Mouse (Mus musculus) brain, embryonic 14.5 days (tissue): Measurements from ENCODE around the gene Msrb3. TPM values are rescaled to one million over a fixed set of nuclear protein-coding genes. Genes with fewer than 3 reads are reported as not detected.

Experiments used
- DNase-seq: peaks from one replicate; pipeline ENCODE4 v3.0.0-alpha.2; 2011; ENCODE audit warnings: low read depth
- CTCF ChIP-seq: fragments of 200-500 bp; IDR thresholded peaks from 2 replicates; pipeline ENCODE4 v1.5.1; 2012; ENCODE audit warnings: inconsistent platforms, mild to moderate bottlenecking, moderate library complexity, borderline replicate concordance; ENCODE audit not compliant: insufficient read depth, insufficient read length; ENCODE audit errors: extremely low read depth
- POLR2A ChIP-seq: fragments of 200-500 bp; IDR thresholded peaks from 2 replicates; pipeline ENCODE4 v1.6.1; 2012; ENCODE audit warnings: mild to moderate bottlenecking, inconsistent platforms, borderline replicate concordance; ENCODE audit not compliant: poor library complexity, insufficient read depth, insufficient read length, severe bottlenecking; ENCODE audit errors: extremely low read depth
- polyA plus RNA-seq: library from polyadenylated mRNA; depleted of rRNA; stranded (reverse); fragments of >200 nt; gene quantifications from 2 replicates; pipeline ENCODE4 v1.2.3, GENCODE M21; 2012; rRNA removed

Gene Msrb3
- polyA plus RNA-seq, result 3.2 and 4.1 TPM in 2 replicates

DNA sequence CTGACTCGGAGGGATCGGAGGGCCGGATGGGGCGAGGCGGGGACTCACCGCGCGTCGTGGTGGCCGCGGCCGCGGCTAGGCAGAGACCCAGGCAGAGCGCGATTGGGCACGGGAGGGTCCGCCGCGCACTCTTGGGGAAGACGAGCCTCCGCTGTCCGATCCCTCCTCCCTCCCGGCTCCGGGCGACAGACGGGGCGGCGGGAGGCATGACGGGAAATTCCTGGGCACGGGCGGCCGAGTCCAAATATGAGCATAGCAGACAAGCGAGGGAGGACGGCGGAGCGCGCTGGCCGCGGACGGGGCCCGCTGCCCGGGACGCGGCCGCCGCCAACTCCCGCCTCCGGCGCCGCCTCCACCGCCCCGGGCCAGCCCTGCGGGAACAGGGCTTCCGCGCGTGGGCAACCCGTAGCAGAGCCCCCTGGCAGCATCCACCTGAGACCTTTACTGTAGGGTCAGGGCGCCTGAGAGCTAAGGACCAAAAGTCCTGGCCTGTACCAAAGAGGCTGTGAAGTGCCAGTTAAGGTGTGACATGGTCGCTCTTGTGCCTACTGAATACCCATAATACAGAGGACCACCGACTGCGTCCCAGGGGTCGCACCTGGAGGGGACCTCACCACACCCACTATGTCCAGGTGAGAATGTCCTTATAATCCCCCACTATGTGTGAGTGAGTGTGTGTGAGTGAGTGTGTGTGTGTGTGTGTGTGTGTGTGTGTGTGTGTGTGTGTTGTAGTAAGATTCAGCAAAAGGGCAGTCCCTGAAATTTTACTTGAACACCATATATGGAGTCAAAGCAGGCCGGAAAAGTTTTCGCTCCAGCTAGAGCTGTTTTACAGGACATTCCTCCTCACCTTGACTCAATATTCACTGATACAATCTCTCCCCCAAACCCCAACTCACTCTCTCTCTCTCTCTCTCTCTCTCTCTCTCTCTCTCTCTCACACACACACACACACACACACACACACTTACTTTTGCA, at the start of gene Msrb3:
TSS of gene Msrb3 (minus strand) at position 317 of the 978 bp plus-strand sequence.
- no peak for TF ChIP-seq POLR2A
- TF ChIP-seq CTCF, result no peak
- DNase-seq, result peak; percentile 87

DNA sequence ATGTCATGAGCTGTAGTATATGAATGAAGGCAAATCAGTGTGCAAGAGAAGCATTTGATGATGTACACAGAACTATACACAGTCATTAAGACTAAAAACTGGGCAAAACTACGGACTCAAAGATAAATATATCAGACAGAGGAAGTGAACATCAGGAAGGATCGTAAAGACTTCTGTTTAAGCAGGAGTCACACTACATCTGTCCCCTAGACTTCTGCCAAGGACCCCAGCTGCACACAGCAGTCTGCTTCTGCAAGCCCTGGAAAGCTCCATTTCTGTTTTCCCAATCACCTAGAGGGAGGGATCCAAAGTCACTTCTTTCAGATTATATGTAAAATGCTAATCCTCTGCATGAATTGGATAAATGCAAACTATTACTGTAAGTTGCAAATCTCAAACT, 49.6 kb upstream of the Msrb3 start:
- no peak for DNase-seq
- TF ChIP-seq CTCF (no peak), POLR2A (no peak)

DNA sequence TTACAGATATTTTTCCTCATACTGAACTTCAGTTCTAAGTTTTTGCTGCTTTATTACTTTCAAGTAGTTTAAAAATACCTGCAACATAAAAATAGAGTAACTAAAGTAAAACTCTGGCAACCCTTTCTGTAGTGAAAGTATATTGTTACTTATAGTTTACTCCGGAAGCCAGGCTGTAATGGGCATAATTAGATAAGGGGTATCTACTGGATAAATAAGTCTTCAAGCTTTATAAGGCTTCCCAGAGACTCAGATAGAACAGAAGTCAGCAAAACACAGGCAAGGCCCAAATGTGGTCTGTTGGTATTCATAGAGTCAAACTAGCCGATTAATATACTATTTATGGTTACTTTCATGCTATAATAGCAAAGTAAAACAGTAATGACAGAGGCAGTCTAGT, 48.9 kb upstream of the Msrb3 start:
- no peak for DNase-seq
- TF ChIP-seq POLR2A, result no peak
- TF ChIP-seq CTCF, result no peak

DNA sequence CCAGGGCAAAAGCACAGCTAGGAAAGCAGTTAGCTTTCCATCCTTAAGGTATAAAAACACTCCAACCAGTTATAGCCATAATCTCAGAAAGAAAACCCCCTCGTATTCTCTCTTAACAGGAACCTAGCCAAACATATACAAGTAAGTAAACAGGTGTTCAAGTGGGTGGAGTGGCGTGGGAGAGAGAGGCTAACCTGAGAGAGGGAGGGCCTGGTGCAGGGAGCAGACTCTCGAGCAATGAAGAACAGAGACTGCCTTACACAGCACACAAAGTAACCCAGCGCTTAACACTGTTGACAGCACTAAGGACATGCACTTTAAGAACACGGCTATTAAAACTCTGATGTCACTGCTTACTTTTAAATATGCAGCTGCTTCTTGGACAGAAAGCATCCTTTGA, 47.9 kb upstream of the Msrb3 start:
- no peak for TF ChIP-seq CTCF
- no peak for TF ChIP-seq POLR2A
- no peak for DNase-seq

DNA sequence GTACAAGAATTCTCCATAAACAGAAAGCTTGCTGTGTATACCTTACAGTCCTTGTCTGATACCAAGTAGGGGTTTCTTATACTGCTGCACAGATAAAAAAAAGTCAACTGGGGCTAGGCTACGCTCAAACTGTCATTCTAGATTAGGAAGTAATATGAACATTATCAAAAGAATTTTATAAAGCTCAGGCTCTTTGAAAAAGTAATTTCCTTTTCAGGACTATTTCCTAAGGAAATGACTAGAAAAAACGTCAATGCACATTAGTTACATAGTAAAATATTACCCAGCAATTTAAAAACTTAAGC, 40.0 kb upstream of the Msrb3 start:
- no peak for DNase-seq
- TF ChIP-seq POLR2A, result no peak
- no peak for TF ChIP-seq CTCF

DNA sequence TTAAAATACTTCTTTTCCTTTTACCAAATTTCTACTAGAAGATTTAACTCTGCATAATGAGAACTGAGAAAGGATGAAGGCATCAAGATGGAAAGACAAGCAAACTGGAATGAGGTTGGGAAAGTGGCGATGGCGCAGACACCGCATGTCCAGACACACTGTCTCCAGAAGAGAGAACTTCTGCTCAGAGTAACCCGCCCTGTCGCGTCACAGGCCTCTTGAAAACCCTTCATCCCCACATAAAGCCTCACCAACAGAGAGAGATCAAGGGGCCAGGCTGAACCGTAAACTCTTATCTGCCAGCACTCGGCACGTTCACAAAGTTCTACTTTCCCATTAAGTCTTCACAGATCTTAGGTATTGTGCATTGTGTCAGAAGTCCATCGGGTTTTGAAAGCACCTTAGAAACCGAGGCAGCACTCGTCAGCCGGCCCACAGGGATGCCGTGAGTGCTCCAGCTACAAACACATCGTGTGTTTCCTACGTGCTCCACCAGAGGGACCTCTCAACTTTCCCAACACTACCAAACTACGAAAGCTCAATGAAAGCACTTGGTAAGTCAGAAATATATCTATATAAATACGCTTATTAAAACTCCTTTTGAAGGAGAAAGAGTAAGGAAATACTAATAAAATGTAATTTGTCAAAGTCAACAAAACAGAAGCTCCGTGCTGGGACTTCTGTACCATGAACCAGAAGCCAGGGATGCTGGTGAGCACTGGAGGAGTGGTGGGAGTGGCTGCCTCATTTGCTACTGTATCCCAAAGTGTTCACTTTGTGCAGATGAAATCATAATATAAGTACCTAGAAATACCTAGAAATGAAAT, 39.4 kb upstream of the Msrb3 start:
- DNase-seq, result peak; percentile 77
- TF ChIP-seq CTCF (peak; percentile 70), POLR2A (no peak)

DNA sequence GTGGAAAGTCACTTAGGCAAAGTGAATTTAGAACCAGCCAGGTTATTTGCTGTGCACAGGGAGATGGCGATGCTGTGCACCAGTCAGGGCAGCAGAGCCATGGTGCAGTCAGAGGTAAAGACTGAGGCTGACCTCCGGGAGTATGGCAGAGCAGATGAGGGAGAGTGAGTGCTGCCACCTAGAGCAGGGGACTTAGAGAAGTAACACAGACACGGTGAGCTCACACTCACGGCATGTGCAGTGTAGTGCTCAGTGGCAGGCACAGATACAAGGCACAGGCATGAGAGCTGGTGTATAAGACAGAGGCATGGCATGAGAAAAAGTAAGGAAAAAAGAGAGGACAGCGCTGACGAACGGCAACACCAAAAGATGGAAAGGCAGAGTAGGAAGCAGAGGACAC, 30.6 kb upstream of the Msrb3 start:
- TF ChIP-seq POLR2A (no peak), CTCF (no peak)
- DNase-seq, result no peak

DNA sequence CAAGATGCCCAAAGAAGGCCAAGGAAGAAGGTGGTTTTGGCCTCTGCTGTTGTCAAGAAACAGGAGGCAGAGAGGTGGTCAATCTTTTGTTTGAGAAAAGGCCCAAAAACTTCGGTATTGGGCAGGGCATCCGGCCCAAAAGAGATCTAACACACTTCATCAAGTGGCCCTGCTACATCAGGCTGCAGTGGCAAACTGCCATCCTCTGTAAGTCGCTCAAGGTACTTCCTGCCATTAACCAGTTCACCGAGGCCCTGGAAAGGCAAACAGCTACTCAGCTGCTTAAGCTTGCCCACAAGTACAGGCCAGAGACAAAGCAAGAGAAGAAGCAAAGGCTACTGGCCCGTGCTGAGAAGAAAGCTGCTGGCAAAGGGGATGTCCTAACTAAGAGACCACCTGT, 29.3 kb upstream of the Msrb3 start:
- TF ChIP-seq POLR2A, result no peak
- no peak for TF ChIP-seq CTCF
- no peak for DNase-seq

DNA sequence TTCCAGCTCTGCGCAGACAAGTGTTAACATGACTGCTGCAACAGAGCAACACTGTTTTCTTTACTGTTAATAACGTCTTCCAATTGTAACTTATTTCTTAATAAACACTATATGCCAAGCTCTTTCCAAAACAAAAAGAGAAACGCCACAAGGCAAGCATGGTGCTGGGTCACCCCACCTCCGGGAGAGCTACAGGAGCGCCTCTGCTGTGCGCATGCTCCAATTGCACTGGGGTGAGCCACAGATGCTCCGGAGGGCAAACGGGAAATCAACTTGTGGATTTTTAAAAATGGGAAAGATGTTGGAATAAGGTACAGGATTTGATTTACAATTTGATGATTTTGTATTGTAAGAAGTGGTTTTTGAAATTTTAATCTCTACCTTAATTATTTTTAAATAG, 27.3 kb upstream of the Msrb3 start:
- DNase-seq, result no peak

DNA sequence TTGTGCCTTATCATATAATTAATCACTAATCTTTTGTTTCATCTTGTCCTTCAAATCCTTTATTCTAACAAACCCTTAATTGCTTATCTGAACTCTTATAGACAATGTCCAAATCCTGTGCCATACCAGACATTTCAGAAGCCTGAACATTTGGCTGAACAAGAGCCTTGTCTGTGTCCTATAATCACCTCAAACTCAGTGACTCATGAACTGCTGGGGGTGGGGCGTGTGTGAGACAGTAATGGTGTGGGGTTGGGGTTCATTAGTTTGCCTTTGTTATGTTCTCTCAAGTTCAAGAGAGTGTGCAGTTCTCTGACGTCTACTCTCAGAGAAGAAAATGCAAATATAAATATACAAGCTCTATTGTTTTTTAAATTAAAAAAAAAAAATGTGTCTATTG, 22.6 kb upstream of the Msrb3 start:
- DNase-seq, result no peak
- TF ChIP-seq CTCF (no peak), POLR2A (no peak)

More for the DNA sequence above, 27.3 kb upstream of the Msrb3 start:
- TF ChIP-seq CTCF, result no peak
- TF ChIP-seq POLR2A, result no peak

DNA sequence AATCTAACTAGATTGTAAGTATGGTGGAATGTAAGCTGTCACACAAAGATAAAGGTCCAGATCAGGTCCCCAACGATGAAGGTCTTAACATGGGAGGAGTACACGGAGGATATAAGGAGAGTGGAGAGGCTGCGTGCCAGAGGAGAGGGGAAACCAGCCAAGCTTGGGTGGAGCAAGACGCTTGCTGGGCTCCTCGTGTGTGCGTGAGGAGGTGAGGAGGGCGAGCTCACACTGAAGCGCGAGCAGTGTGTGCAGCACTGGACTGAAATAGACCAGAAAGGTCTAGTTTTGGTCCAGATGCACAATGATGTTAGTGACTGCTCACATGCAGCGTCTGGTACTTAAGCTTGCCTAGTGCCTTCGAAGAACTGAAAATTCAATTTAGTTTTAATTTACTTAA, 21.7 kb upstream of the Msrb3 start:
- TF ChIP-seq POLR2A (no peak), CTCF (no peak)
- peak; percentile 25 for DNase-seq
